Mouse (Mus musculus) Patski (cell line): ENCODE measurements at regions not wholly inside any gene's neighbourhood (a gene's known extent, or its start where the extent isn't known, plus 50 kb on each side); places are given as distances from the start of the nearest gene placed in this dataset.

Experiments
- ATAC-seq: fragments of 100-300 bp; one replicate; pipeline ENCODE4 v1.8.0; 2021
- CTCF ChIA-PET: fragments of 350-600 bp; sonication (Branson Sonifier 250); formaldehyde crosslinking; loops from one replicate; lab custom pipeline; 2022; ENCODE audit warnings: inconsistent platforms; lab: Charles Lee
- POLR2A ChIA-PET: fragments of 350-600 bp; sonication (Branson Sonifier 250); formaldehyde crosslinking; loops from one replicate; lab custom pipeline; 2022; ENCODE audit warnings: antibody characterized with exemption, inconsistent platforms; lab: Charles Lee
- DNase-seq: peaks from one replicate; pipeline ENCODE4 v3.0.0-alpha.2; 2011; ENCODE audit warnings: low read depth, low spot score
- H3K27me3 ChIP-seq: fragments of 371-371 bp; one replicate; pipeline ENCODE4 v1.5.1; 2021
- CTCF ChIP-seq: fragments of 100-300 bp; IDR thresholded peaks from one replicate; pipeline ENCODE4 v1.5.1; 2021
- in situ Hi-C: fragments of 300-500 bp; cut with MboI; formaldehyde crosslinking; loops from 3 replicates; pipeline ENCODE4 v1.11.1; 2018; ENCODE audit warnings: low pct_unique_long_range_greater_than_20kb, mixed read lengths

- POLR2A ChIA-PET: interaction anchor here (0.6 to 1.1 kb wide), 2 partner anchors 16 to 17 kb away, joined by 3 to 4 read pairs; no protein-coding TSS in a partner anchor
- CTCF ChIA-PET: interaction anchor here (1.5 kb wide), 1 partner anchor 11 kb away, joined by 3 read pairs; no protein-coding TSS in a partner anchor
- in situ Hi-C loops: no loop called here
- peak; percentile 84 for ATAC-seq
- H3K27me3 ChIP-seq: no peaks in the 10 kb centered on the region
- DNase-seq: peak; percentile 96
- TF ChIP-seq CTCF: no peak
Observed at GRCm38 (mm10) chr9:47407007-47407670, 122.8 kb upstream of the Cadm1 start.

- ATAC-seq (no peak), DNase-seq (no peak)
- no peak for TF ChIP-seq CTCF
- CTCF ChIA-PET: interaction anchor here (1.5 kb wide), 1 partner anchor 12 kb away, joined by 3 read pairs; no protein-coding TSS in a partner anchor
- POLR2A ChIA-PET: interaction anchor here (0.6 kb wide), 1 partner anchor 16 kb away, joined by 3 read pairs; no protein-coding TSS in a partner anchor
- in situ Hi-C loops: no loop called here
- H3K27me3 ChIP-seq: no peaks in the 10 kb centered on the region
Observed at GRCm38 (mm10) chr9:47408061-47408460, 121.9 kb upstream of the Cadm1 start.

DNA sequence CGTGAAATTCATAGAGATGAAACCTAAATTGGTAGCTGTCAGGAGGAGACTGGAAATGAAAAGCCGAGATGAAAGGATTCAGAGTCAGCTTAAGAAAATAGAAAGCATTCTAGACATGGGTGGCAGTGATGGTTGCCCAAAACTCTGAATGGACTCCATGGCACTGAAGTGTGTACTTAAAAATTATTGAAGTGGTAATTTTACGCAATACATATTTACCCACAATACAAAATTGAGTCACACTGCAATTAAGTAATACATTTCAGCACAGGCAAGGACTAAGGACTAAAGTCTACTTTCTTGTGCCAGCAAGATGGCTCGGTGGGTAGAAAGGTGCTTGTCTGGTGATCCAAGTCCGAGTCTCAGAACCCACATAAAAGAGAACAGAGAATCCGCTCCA is 120.4 kb upstream of the Cadm1 start:
- ATAC-seq: no peak
- ChIA-PET POLR2A (no interaction called here), CTCF (no interaction called here)
- no peaks in the 10 kb centered on the region for H3K27me3 ChIP-seq
- in situ Hi-C loops: no loop called here
- DNase-seq: no peak
- TF ChIP-seq CTCF: no peak

- TF ChIP-seq CTCF: no peak
- CTCF ChIA-PET: interaction anchor here (1.6 kb wide), 1 partner anchor 9 kb away, joined by 6 read pairs; no protein-coding TSS in a partner anchor
- ATAC-seq (no peak), DNase-seq (no peak)
- H3K27me3 ChIP-seq: no peaks in the 10 kb centered on the region
- in situ Hi-C loops: no loop called here
- POLR2A ChIA-PET: no interaction called here
Observed at GRCm38 (mm10) chr9:47412786-47413185, 117.2 kb upstream of the Cadm1 start.

- ATAC-seq (no peak), DNase-seq (no peak)
- CTCF ChIA-PET: no interaction called here
- TF ChIP-seq CTCF: no peak
- no peaks in the 10 kb centered on the region for H3K27me3 ChIP-seq
- POLR2A ChIA-PET: no interaction called here
- in situ Hi-C loops: no loop called here
Observed at GRCm38 (mm10) chr9:47414350-47414988, 115.5 kb upstream of the Cadm1 start.

GRCm38 (mm10) chr9:47422151-47422599 is 107.8 kb upstream of the Cadm1 start:
- TF ChIP-seq CTCF: no peak
- POLR2A ChIA-PET: interaction anchor here (1.0 to 2.1 kb wide), 3 partner anchors 10 to 23 kb away, joined by 3 to 7 read pairs (median 4); no protein-coding TSS in a partner anchor
- CTCF ChIA-PET: interaction anchor here (1.0 to 1.9 kb wide), 2 partner anchors 9 to 22 kb away, joined by 3 to 6 read pairs; no protein-coding TSS in a partner anchor
- DNase-seq (no peak), ATAC-seq (no peak)
- no peaks in the 10 kb centered on the region for H3K27me3 ChIP-seq
- in situ Hi-C loops: no loop called here

DNA sequence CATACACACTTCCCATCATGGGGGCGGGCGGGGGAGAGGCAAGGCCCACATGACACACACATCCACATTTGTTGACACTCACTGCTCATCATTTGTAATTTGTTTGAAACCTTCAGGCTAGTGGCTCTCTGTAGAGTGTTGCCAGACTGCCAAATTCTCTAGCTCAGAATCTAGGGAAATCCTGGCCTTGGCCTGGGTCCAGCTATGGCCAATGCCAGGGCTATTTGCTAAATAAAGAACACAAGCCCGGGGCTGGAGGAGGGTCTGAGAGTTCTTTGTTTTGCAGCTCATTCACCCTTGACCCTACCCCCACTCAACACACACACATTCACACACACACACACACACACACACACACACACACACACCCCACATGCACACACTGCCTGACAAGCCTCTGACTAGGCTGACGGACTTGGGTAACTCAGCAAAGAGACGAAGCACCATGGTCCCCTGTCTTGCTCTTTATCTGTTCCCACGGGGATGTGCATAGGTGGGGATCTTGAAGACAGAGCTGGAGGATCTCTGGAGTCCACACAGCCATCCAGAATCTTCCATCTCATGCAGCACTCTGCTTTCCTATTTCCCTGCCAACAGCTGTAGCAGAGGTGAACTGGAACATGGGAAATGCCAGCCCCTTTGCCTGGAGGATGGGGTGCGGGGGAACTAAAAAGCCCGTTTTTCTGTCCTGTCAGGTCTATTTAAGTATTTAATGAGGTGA is 107.1 kb upstream of the Cadm1 start:
- peak; percentile 71 for DNase-seq
- peak; percentile 35 for ATAC-seq
- TF ChIP-seq CTCF: no peak
- POLR2A ChIA-PET: interaction anchor here (1.0 to 2.1 kb wide), 3 partner anchors 9 to 22 kb away, joined by 3 to 7 read pairs (median 4); no protein-coding TSS in a partner anchor
- CTCF ChIA-PET: interaction anchor here (1.0 to 1.9 kb wide), 2 partner anchors 10 to 22 kb away, joined by 3 to 6 read pairs; no protein-coding TSS in a partner anchor
- no peaks in the 10 kb centered on the region for H3K27me3 ChIP-seq
- in situ Hi-C loops: no loop called here

DNA sequence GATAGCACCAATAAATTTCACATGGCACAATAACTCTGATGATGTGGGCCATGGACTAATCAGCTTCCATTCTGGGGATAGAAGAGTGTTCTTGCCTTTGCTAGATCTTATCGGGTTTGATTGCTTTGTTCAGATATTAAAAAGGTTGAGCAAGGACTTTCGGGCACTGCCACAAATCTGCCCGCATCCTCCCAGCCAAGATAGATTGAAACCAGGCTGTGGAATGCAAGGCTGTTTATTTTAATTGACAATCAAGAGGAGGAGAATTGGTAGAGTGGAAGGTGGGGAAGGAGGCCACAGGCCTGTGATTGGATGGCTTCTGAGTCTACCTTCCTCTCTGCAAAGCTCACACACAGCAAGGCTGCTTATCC is 106.5 kb upstream of the Cadm1 start:
- in situ Hi-C loops: no loop called here
- POLR2A ChIA-PET: interaction anchor here (0.7 to 2.1 kb wide), 3 partner anchors 8 to 17 kb away, joined by 3 to 7 read pairs (median 4); no protein-coding TSS in a partner anchor
- DNase-seq (no peak), ATAC-seq (no peak)
- CTCF ChIA-PET: no interaction called here
- TF ChIP-seq CTCF: no peak
- no peaks in the 10 kb centered on the region for H3K27me3 ChIP-seq

- H3K27me3 ChIP-seq: no peaks in the 10 kb centered on the region
- DNase-seq: no peak
- ATAC-seq: no peak
- POLR2A ChIA-PET: interaction anchor here (0.5 to 0.7 kb wide), 2 partner anchors 16 to 296 kb away, joined by 3 read pairs; no protein-coding TSS in a partner anchor
- TF ChIP-seq CTCF: no peak
- CTCF ChIA-PET: no interaction called here
- in situ Hi-C loops: no loop called here
Observed at GRCm38 (mm10) chr9:47424191-47424590, 105.8 kb upstream of the Cadm1 start.

GRCm38 (mm10) chr9:47426712-47427111 is 103.3 kb upstream of the Cadm1 start:
- POLR2A ChIA-PET: no interaction called here
- no peaks in the 10 kb centered on the region for H3K27me3 ChIP-seq
- no peak for TF ChIP-seq CTCF
- DNase-seq (no peak), ATAC-seq (no peak)
- in situ Hi-C loops: loop anchor here (25.0 kb wide), 1 partner anchor 286 kb away; no protein-coding TSS in a partner anchor
- CTCF ChIA-PET: no interaction called here
